Mouse (Mus musculus): ENCODE measurements at regions not wholly inside any gene's neighbourhood (a gene's known extent, or its start where the extent isn't known, plus 50 kb on each side); places are given as distances from the start of the nearest gene placed in this dataset.

- no peak for DNase-seq (ENCODE audit: low spot score in 2 of 2)
These were observed 274.3 kb upstream of the Acvr2a start for GRCm38 (mm10) chr2:48539465-48540055.

GRCm38 (mm10) chr2:48544377-48544776, 269.5 kb upstream of the Acvr2a start:
- DNase-seq (ENCODE audit: low spot score in 2 of 2): no peak

- no peak for DNase-seq (ENCODE audit: low spot score in 2 of 2)
These were observed 268.8 kb upstream of the Acvr2a start for GRCm38 (mm10) chr2:48545072-48545471.

- DNase-seq (ENCODE audit: low spot score in 2 of 2): no peak
These were observed 268.2 kb upstream of the Acvr2a start for GRCm38 (mm10) chr2:48545679-48546078.

DNA sequence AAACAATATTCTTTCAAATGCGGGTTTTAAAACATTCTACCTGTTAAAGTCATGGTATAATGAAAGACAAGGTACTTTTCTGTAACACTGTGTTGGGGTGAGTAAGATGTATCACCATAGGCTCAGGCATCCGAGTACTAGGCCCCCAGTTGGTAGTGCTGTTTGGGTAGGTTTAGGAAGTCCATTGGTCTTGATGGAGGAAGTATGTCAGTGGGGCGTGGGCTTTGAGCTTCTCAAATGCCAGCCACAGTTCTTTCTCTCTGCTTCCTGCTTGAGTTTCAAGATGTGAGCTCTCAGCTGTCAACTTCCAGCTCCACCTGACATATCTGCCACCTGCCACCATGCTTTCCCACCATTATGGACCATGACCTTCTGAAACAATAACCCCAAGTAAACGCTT, 267.7 kb upstream of the Acvr2a start:
- no peak for DNase-seq (ENCODE audit: low spot score in 2 of 2)

GRCm38 (mm10) chr2:48556600-48556999, 257.3 kb upstream of the Acvr2a start:
- DNase-seq (ENCODE audit: low spot score in 2 of 2): no peak

GRCm38 (mm10) chr2:48557123-48557522, 256.8 kb upstream of the Acvr2a start:
- DNase-seq (ENCODE audit: low spot score in 2 of 2): no peak

GRCm38 (mm10) chr2:48558641-48559040, 255.3 kb upstream of the Acvr2a start:
- no peak for DNase-seq (ENCODE audit: low spot score in 2 of 2)

GRCm38 (mm10) chr2:48563636-48564035, 250.3 kb upstream of the Acvr2a start:
- DNase-seq (ENCODE audit: low spot score in 2 of 2): no peak

DNA sequence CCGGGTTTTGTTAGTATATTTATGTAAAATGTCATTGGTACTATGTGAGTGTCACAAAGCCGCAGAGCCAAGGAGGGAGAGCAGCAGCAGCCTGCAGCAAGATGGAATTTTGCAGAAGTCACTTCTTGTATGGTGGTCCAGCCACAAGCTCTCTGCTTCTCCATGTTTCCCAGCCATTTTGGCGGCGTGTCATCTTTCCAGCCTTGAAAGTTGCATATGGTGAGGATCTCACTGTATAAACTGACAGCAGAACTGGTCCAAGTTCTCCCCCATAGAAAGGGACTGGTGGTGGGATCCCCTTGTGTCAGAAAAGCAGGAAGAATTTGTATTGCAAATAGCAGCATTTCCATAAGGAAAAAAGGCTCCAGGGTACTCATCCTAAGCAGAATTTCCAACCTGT, 249.7 kb upstream of the Acvr2a start:
- no peak for DNase-seq (ENCODE audit: low spot score in 2 of 2)

DNA sequence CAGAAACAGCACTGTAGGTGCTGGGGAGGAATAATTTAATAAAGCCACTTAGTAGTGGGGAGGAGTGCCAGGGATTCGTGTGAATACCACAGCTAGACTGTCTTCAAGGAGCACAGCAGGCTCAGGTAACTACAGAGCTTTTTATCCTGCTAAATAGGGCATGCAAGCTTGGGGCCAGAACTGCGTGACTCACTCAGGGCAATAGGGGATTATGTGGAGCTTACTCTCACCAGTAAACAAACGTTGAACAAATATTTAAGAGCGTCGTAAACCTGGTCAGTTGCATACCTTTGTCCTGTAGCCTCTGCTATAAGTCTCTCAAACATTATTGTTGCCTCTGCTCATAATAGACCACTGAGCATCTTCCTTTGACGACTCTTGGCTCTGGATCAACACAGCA, 246.0 kb upstream of the Acvr2a start:
- no peak for DNase-seq (ENCODE audit: low spot score in 2 of 2)

DNA sequence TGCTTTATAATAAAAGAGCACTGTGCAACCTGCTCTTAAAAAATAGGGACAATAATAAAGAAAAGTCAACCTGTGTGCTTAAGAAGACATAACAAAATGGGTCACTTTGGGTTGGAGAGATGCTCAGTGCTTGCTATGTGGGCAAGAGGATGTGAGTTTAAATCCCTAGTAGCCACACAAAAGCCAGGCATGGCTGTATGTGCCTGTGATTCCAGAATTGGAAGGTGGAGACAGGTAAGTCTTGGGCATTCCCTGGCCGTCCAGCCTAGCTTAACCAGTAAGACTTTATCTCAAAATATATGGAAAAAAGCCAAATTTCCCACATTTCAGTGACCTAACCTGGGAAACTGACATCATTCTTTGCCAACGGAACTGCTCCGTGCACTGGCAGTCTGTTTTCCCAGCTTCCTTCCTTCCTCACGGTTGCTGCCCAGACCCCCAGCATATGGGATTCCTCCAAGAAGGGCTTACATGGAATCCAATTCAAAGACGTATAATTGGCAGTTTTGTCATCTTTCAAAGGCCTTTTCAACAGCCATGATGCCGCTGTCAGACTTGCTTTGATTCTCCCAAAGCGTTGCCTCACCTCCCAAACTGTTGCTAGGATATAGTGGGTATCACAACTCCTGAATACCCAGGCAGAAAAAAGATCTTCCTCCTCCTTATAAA, 227.6 kb upstream of the Acvr2a start:
- no peak for DNase-seq (ENCODE audit: low spot score in 2 of 2)

DNA sequence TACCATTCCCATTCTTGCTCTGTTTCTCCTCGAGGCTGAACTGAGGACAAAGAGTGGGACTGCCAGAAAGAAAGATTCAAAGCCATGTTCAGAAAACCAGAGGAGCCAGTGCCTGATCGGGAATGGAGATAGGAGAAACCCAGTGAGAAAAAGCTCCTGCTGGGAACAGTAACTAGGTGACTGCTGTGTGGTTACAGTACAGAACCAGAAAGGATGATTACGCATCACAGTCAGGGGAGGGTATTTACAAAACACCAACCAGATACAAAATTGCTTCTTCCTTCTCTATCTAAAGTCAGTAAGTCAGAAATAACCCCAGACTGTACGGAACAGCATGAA, 227.1 kb upstream of the Acvr2a start:
- no peak for DNase-seq (ENCODE audit: low spot score in 2 of 2)

- no peak for DNase-seq (ENCODE audit: low spot score in 2 of 2)
These were observed 224.2 kb upstream of the Acvr2a start for GRCm38 (mm10) chr2:48589709-48590108.

DNA sequence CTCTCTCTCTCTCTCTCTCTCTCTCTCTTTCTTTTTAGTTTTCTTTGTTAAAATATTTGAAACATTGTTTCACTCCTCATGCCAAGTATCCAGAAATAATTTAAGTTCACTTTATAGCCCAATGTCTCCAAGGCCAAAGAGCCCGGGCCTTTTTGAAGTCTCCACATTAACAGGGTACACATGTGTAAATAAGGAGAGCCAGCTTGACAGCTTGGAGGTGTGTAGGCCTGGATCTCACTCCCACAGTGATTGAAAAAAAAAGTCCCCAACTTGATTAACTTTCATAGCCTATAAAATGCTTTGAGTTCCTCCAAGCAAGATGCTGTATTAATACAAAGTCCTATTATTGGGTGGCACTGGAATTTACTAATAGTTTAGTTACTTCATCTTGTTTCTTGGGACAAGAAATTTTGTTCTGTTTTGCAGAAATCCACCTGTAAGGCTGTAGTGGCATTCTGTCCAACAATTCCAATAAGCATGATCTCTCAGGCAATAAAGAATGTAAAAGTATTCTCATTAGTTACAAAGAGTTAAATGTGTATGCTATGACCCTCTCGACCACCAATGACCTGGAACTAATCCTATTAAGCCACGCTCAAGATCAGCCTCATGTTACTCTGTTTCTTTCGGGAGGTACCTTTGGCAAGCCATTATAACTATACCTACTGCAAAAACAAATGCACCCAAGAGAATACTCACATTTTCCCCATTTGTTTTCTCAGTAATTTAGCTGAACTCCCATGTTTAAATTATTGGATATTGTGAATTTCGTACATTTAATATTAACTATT, 215.9 kb upstream of the Acvr2a start:
- no peak for DNase-seq (ENCODE audit: low spot score in 2 of 2)

- no peak for DNase-seq (ENCODE audit: low spot score in 2 of 2)
These were observed 214.5 kb upstream of the Acvr2a start for GRCm38 (mm10) chr2:48599367-48599766.

DNA sequence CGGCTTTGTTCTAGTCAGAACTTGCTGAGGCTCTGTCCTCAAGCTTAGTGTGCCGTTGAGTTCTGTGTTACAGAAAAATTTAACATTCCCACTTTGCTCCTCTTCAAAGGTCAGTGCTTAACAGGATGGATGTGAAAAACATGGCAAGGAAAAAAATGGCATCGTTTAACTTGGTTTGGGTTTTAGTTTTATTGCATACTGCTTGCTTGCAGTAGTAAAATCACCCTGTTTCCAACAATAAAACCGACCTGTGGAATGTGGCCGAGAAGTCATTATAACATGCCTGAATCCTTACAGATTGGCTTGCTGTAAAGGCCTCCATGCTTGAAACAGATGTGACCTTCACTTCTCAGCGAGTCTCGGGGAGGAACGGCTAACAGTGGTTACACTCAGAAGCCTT, 212.1 kb upstream of the Acvr2a start:
- DNase-seq (ENCODE audit: low spot score in 2 of 2): no peak

- no peak for DNase-seq (ENCODE audit: low spot score in 2 of 2)
These were observed 204.4 kb upstream of the Acvr2a start for GRCm38 (mm10) chr2:48609466-48609865.

DNA sequence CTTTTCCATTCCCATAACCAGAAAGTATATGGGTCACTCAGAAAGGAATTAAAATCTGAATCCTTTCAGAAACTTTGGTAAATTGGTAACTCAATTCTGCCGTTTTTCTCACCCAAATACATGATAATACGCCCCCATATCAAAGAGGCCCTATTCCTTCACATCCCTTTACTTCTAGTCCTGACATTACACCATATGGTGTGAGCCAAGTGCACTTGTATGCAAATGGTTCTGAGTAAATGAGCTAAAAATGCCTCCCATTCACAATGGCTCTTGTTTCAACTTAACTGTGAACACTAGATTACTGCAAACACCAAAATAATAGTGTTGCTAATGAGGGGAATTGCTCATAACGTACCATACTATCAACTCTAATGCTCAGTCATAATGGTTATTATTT, 201.7 kb upstream of the Acvr2a start:
- no peak for DNase-seq (ENCODE audit: low spot score in 2 of 2)

GRCm38 (mm10) chr2:48617141-48617699, 196.7 kb upstream of the Acvr2a start:
- no peak for DNase-seq (ENCODE audit: low spot score in 2 of 2)

GRCm38 (mm10) chr2:48619042-48619441, 194.9 kb upstream of the Acvr2a start:
- no peak for DNase-seq (ENCODE audit: low spot score in 2 of 2)

DNA sequence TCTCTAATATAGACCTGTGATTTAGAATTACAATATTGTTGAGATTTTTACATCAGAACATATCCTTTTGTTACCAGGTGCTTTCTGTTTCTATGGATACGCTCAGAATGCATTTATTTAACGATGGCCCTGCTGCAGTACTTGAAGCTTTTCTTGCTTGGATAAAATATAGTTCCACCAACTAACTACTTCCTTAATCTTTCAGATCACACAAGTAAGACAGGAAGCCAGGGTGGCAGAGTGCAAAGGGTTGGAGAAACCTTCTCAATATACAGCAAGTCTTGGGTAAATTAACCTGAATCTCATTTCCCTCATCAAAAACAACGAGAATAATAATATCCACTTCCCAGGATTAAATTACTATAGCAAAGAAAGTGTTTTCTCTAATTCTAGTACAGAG, 193.1 kb upstream of the Acvr2a start:
- DNase-seq (ENCODE audit: low spot score in 2 of 2): no peak

- DNase-seq (ENCODE audit: low spot score in 2 of 2): no peak
These were observed 191.6 kb upstream of the Acvr2a start for GRCm38 (mm10) chr2:48622316-48622715.
